Mouse (Mus musculus) MEL (cell line): Measurements from ENCODE around the gene Htt. TPM values are rescaled to one million over a fixed set of nuclear protein-coding genes. Genes with fewer than 3 reads are reported as not detected.

ENCODE experiments used
- DNase-seq: peaks from one replicate; pipeline ENCODE4 v3.0.0; 2011; ENCODE audit warnings: low read depth, low spot score
- H3K27ac ChIP-seq: 2 replicates; pipeline ENCODE4 v1.5.1; 2012; ENCODE audit warnings: low read depth, mild to moderate bottlenecking, control low read depth, low read length, moderate library complexity; ENCODE audit not compliant: control insufficient read depth
- H3K27me3 ChIP-seq, 2 experiments: fragments of 150-350 bp in 1 of 2; sonication (generic) in 1 of 2; 2 replicates each; pipeline ENCODE4 v1.6.1; 2012; ENCODE audit warnings: low read length in 2 of 2, mild to moderate bottlenecking in 2 of 2, improper control_type of control experiment in 1 of 2, moderate library complexity in 1 of 2; ENCODE audit not compliant: insufficient read depth in 2 of 2, control insufficient read depth in 1 of 2
- H3K36me3 ChIP-seq, 2 experiments: 2 replicates each; pipeline ENCODE4 v1.6.1; 2012 to 2014; ENCODE audit warnings: low read length in 2 of 2, improper control_type of control experiment in 1 of 2, inconsistent platforms in 1 of 2, mild to moderate bottlenecking in 1 of 2; ENCODE audit not compliant: insufficient read depth in 2 of 2, control insufficient read depth in 1 of 2
- H3K4me1 ChIP-seq, 2 experiments: fragments of 150-350 bp in 1 of 2; sonication (generic) in 1 of 2; 2 replicates each; pipeline ENCODE4 v1.6.1; 2012; ENCODE audit warnings: low read length in 2 of 2, improper control_type of control experiment in 1 of 2, mild to moderate bottlenecking in 1 of 2; ENCODE audit not compliant: insufficient read depth in 2 of 2, control insufficient read depth in 1 of 2
- H3K4me3 ChIP-seq, 2 experiments: fragments of 150-350 bp in 1 of 2; sonication (generic) in 1 of 2; 2 replicates each; pipeline ENCODE4 v1.5.1; 2012; ENCODE audit warnings: low read depth in 2 of 2, low read length in 2 of 2, mild to moderate bottlenecking in 2 of 2, moderate library complexity in 2 of 2, control low read depth in 1 of 2, improper control_type of control experiment in 1 of 2; ENCODE audit not compliant: control insufficient read depth in 1 of 2, insufficient read depth in 1 of 2
- H3K79me2 ChIP-seq: 2 replicates; pipeline ENCODE4 v1.6.1; 2012; ENCODE audit warnings: mild to moderate bottlenecking, low read length, moderate library complexity; ENCODE audit not compliant: control insufficient read depth, poor library complexity, insufficient read depth
- H3K9ac ChIP-seq: 2 replicates; pipeline ENCODE4 v1.6.1; 2012; ENCODE audit warnings: low read depth, mild to moderate bottlenecking, control low read depth, low read length, moderate library complexity; ENCODE audit not compliant: control insufficient read depth, poor library complexity, severe bottlenecking
- H3K9me3 ChIP-seq: fragments of 150-350 bp; sonication (generic); replicated peaks from 2 replicates; pipeline ENCODE4 v1.6.1; 2012; ENCODE audit warnings: mild to moderate bottlenecking, low read length, improper control_type of control experiment, moderate library complexity; ENCODE audit not compliant: insufficient read depth
- BHLHE40 ChIP-seq: IDR thresholded peaks from 2 replicates; pipeline ENCODE4 v1.6.1; 2012; ENCODE audit warnings: low read depth, mild to moderate bottlenecking, inconsistent platforms, low read length, improper control_type of control experiment, borderline replicate concordance
- CHD2 ChIP-seq: IDR thresholded peaks from 2 replicates; pipeline ENCODE4 v1.6.1; 2011; ENCODE audit warnings: low read length, improper control_type of control experiment
- ELF1 ChIP-seq: IDR thresholded peaks from 2 replicates; pipeline ENCODE4 v1.6.1; 2014; ENCODE audit warnings: low read depth, mild to moderate bottlenecking, inconsistent platforms, low read length, improper control_type of control experiment, moderate library complexity
- EP300 ChIP-seq, 2 experiments: IDR thresholded peaks; 2 replicates each; pipeline ENCODE4 v1.6.1; 2011; ENCODE audit warnings: improper control_type of control experiment in 2 of 2, low read length in 2 of 2, low read depth in 1 of 2, mild to moderate bottlenecking in 1 of 2
- ETS1 ChIP-seq: IDR thresholded peaks from 2 replicates; pipeline ENCODE4 v1.6.1; 2012; ENCODE audit warnings: low read depth, mild to moderate bottlenecking, inconsistent platforms, low read length, improper control_type of control experiment, moderate library complexity
- GABPA ChIP-seq: IDR thresholded peaks from 2 replicates; pipeline ENCODE4 v1.6.1; 2012; ENCODE audit warnings: low read depth, mild to moderate bottlenecking, inconsistent platforms, low read length, improper control_type of control experiment, moderate library complexity
- HCFC1 ChIP-seq: IDR thresholded peaks from 2 replicates; pipeline ENCODE4 v1.6.1; 2012; ENCODE audit warnings: low read depth, mild to moderate bottlenecking, inconsistent platforms, low read length, improper control_type of control experiment, moderate library complexity
- JUND ChIP-seq: IDR thresholded peaks from 2 replicates; pipeline ENCODE4 v1.6.1; 2011; ENCODE audit warnings: low read depth, mild to moderate bottlenecking, improper control_type of control experiment, low read length
- KAT2A ChIP-seq: conservative IDR thresholded peaks from 2 replicates; pipeline ENCODE4 v1.6.1; 2012; ENCODE audit warnings: low read depth, low read length, improper control_type of control experiment, inconsistent platforms
- MAFK ChIP-seq: IDR thresholded peaks from 2 replicates; pipeline ENCODE4 v1.6.1; 2011; ENCODE audit warnings: low read depth, mild to moderate bottlenecking, low read length, improper control_type of control experiment, borderline replicate concordance
- MAX ChIP-seq: IDR thresholded peaks from 2 replicates; pipeline ENCODE4 v1.6.1; 2011; ENCODE audit warnings: low read length, improper control_type of control experiment
- MEF2A ChIP-seq: IDR thresholded peaks from 2 replicates; pipeline ENCODE4 v1.6.1; 2014; ENCODE audit warnings: low read depth, mild to moderate bottlenecking, inconsistent platforms, low read length, improper control_type of control experiment; ENCODE audit not compliant: poor library complexity, insufficient replicate concordance, severe bottlenecking; ENCODE audit errors: extremely low read depth
- NELFE ChIP-seq: IDR thresholded peaks from 2 replicates; pipeline ENCODE4 v1.6.1; 2011; ENCODE audit warnings: low read depth, low read length, improper control_type of control experiment
- RAD21 ChIP-seq: IDR thresholded peaks from 2 replicates; pipeline ENCODE4 v1.6.1; 2011; ENCODE audit warnings: mild to moderate bottlenecking, low read depth, low read length, improper control_type of control experiment
- SMC3 ChIP-seq: IDR thresholded peaks from 2 replicates; pipeline ENCODE4 v1.6.1; 2011; ENCODE audit warnings: low read depth, low read length, improper control_type of control experiment
- TCF12 ChIP-seq: IDR thresholded peaks from 2 replicates; pipeline ENCODE4 v1.6.1; 2014; ENCODE audit warnings: low read depth, mild to moderate bottlenecking, inconsistent platforms, low read length, improper control_type of control experiment, moderate library complexity
- USF1 ChIP-seq: IDR thresholded peaks from 2 replicates; pipeline ENCODE4 v1.6.1; 2014; ENCODE audit warnings: low read depth, mild to moderate bottlenecking, inconsistent platforms, low read length, improper control_type of control experiment, moderate library complexity
- USF2 ChIP-seq, 2 experiments: IDR thresholded peaks; 2 replicates each; pipeline ENCODE4 v1.6.1; 2011 to 2012; ENCODE audit warnings: improper control_type of control experiment in 2 of 2, low read length in 2 of 2, borderline replicate concordance in 1 of 2, inconsistent platforms in 1 of 2, low read depth in 1 of 2, mild to moderate bottlenecking in 1 of 2; ENCODE audit not compliant: insufficient read depth in 1 of 2
- ZMIZ1 ChIP-seq: IDR thresholded peaks from 2 replicates; pipeline ENCODE4 v1.6.1; 2012; ENCODE audit warnings: low read depth, mild to moderate bottlenecking, inconsistent platforms, low read length, improper control_type of control experiment, moderate library complexity
- ZNF384 ChIP-seq: IDR thresholded peaks from 2 replicates; pipeline ENCODE4 v1.6.1; 2012; ENCODE audit warnings: low read depth, mild to moderate bottlenecking, inconsistent platforms, low read length, improper control_type of control experiment
- polyA plus RNA-seq, 2 experiments: library from polyadenylated mRNA; stranded (reverse) in 1 of 2; unstranded in 1 of 2; fragments of >175 nt in 1 of 2; fragments of >200 nt in 1 of 2; gene quantifications; 2 replicates each; pipeline versions ENCODE4 v1.2.1 to v1.2.4; 2012; ENCODE audit warnings: low replicate concordance in 2 of 2, low read depth in 1 of 2; ENCODE audit not compliant: insufficient read length in 2 of 2, insufficient read depth in 1 of 2, missing spikeins in 1 of 2
- total RNA-seq: library from RNA; depleted of rRNA; stranded (reverse); fragments of 300-350 nt; gene quantifications from 2 replicates; pipeline ENCODE4 v1.2.3, GENCODE M21; 2012

The Htt gene
- total and polyA plus RNA-seq, 3 experiments = 27.0 to 33.0 TPM; not detected in 1

DNA sequence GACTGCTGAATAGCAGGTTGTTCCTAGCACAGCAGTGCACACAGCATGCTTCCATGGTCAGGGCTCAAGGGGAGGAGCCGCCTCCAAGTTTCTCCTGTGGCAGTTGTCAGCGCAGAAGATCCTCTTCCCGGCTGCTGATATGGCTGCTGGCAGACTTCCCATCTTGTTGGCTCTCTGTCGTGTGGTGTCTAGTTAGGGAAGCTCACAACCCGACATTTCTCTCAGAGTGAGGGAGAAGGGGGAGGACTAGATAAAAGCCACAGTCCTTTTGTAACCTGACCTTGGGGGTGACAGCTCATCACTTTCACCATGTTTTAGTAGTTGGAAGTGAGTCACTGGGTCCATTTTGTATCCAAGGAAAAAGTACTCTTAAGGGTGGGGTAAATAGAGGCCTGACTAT is 194.1 kb downstream of the Htt start (continued):
- TF ChIP-seq TCF12 (peak; percentile 84), GABPA (no peak), USF1 (no peak), MEF2A (no peak; the same call in 1 of the 2 replicates), NELFE (no peak), ETS1 (peak; percentile 92), ZNF384 (no peak), BHLHE40 (no peak), HCFC1 (peak; percentile 49; the same call in 1 of the 2 replicates), SMC3 (no peak; the same call in 1 of the 2 replicates), RAD21 (no peak), CHD2 (no peak), MAFK (peak; percentile 61; the same call in 1 of the 2 replicates)

- peak; percentile 27 for DNase-seq
- H3K9ac ChIP-seq = no peak overlapping the region
- H3K79me2 ChIP-seq = no peaks in the 10 kb centered on the region
- H3K9me3 ChIP-seq = no peaks in the 10 kb centered on the region
- no peaks in the 10 kb centered on the region for H3K27me3 ChIP-seq
- H3K27ac ChIP-seq = peak overlapping the region; percentile 30
- H3K4me3 ChIP-seq = no peak overlapping the region
- H3K4me1 ChIP-seq = peaks cover 23 to 24% of the 10 kb centered on the region in 2 experiments
- H3K36me3 ChIP-seq = peaks cover 0 to 14% of the 10 kb centered on the region in 2 experiments; a peak in 2 of 4 replicates
- TF ChIP-seq KAT2A (no peak), USF1 (no peak), MAFK (no peak), JUND (no peak), MAX (no peak), EP300 (IDR thresholded peaks at IDR 0.05; ENCODE audit: low read depth in 1 of 2, low read length in 2 of 2) (no peak), USF2 (IDR thresholded peaks at IDR 0.05; ENCODE audit: borderline replicate concordance in 1 of 2, insufficient read depth in 1 of 2, low read depth in 1 of 2, low read length in 2 of 2) (no peak), ELF1 (no peak), BHLHE40 (no peak), ZNF384 (no peak), ZMIZ1 (no peak), SMC3 (no peak)
These were observed 194.6 kb downstream of the Htt start for GRCm38 (mm10) chr5:34956151-34956550.
